Mouse (Mus musculus) small intestine, adult 2 months (tissue): ENCODE measurements around the gene Synj1.

Experiments
- CTCF ChIP-seq: fragments of 200-500 bp; IDR thresholded peaks from 2 replicates; pipeline ENCODE4 v1.5.1; 2012; ENCODE audit warnings: low read depth, mild to moderate bottlenecking, control low read depth, inconsistent platforms, low read length, moderate library complexity, mixed read lengths; ENCODE audit not compliant: insufficient replicate concordance, insufficient read length; ENCODE audit errors: extremely low read depth
- POLR2A ChIP-seq: fragments of 200-500 bp; IDR thresholded peaks from 2 replicates; pipeline ENCODE4 v1.6.1; 2012; ENCODE audit warnings: low read depth, mild to moderate bottlenecking, control low read depth, inconsistent platforms, low read length, moderate library complexity

DNA sequence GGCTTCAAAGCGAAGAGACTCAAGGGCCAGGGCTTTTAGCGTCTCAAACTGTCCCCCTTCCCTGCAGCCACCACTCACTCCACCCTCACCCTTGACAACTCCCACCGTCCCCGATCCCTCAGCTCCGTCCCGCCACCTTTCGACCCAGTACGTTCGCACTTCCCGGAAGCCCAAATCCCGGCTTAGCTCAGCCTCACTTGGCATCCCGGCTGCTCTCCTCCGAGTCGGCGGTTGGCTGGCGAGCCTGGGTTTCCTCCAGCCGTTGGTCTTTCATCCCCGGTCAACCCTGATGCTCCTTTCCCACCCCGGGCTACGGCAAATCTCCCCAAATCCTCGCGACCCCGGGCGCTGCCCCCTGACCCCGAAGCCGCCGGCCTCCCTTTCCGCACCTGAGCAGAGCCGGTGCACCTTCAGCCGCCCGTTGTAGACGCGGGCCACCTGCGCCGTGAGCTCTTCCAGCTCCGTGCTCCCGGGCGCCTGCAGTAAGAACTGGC, 76.9 kb downstream of the Synj1 start:
- no peak for TF ChIP-seq CTCF
- no peak for TF ChIP-seq POLR2A
